Mouse (Mus musculus) lung, postnatal 10 days (tissue): ENCODE measurements around the gene Ptgs2.

Experiments used
- DNase-seq: peaks from one replicate; pipeline ENCODE4 v3.0.0; 2021

Ptgs2 gene

DNA sequence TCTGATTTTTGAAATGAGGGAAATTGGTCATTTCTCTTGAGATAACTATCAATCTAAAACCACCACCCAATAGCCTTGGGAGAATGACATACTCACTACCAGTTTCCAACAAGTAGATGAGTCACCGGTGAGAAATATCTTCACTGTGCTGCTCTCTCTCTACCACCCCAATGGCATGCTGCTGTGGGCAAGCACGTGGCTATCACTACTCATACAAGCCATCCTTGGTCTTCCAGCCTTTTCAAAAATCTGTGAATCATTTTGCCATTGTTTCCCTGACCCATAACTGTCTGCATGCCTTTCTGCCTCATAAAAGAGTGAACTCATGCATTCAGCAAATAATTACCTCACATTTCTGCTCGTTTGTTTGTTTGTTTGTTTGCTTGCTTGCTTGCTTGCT lies 51.6 kb downstream of the Ptgs2 start:
- no peak for DNase-seq
